Mouse (Mus musculus) liver, postnatal 0 days (tissue): ENCODE data around the gene Gm20388. TPM values are rescaled to one million over a fixed set of nuclear protein-coding genes. Genes with fewer than 3 reads are reported as not detected.

Experiments
- ATAC-seq: fragments of 200-750 bp; cut with Nextera tagmentation; 2 replicates; pipeline ENCODE4 v1.8.0; 2017; ENCODE audit warnings: mild to moderate bottlenecking, moderate library complexity
- DNase-seq: peaks from one replicate; pipeline ENCODE4 v3.0.0-alpha.2; 2016
- H3K27ac ChIP-seq: fragments of 300-500 bp; sonication (generic); 2 replicates; pipeline ENCODE4 v1.5.1; 2014; ENCODE audit warnings: antibody characterized with exemption, moderate library complexity, mild to moderate bottlenecking, low read depth
- H3K27me3 ChIP-seq: fragments of 300-500 bp; sonication (generic); 2 replicates; pipeline ENCODE4 v1.6.1; 2014; ENCODE audit warnings: low read length, control low read depth, mixed read lengths; ENCODE audit not compliant: insufficient read depth
- H3K36me3 ChIP-seq: fragments of 300-500 bp; sonication (generic); replicated peaks from 2 replicates; pipeline ENCODE4 v1.6.1; 2014; ENCODE audit warnings: mild to moderate bottlenecking, control low read depth, low read length, moderate library complexity, mixed read lengths; ENCODE audit not compliant: insufficient read depth
- H3K4me1 ChIP-seq: fragments of 300-500 bp; sonication (generic); 2 replicates; pipeline ENCODE4 v1.6.1; 2014; ENCODE audit warnings: antibody characterized with exemption, mild to moderate bottlenecking, control low read depth; ENCODE audit not compliant: insufficient read depth
- H3K4me2 ChIP-seq: fragments of 300-500 bp; sonication (generic); 2 replicates; pipeline ENCODE4 v1.6.1; 2014; ENCODE audit warnings: low read depth, mild to moderate bottlenecking, low read length, moderate library complexity, mixed read lengths
- H3K4me3 ChIP-seq: fragments of 300-500 bp; sonication (generic); 2 replicates; pipeline ENCODE4 v1.5.1; 2014; ENCODE audit warnings: low read depth, low read length
- H3K9ac ChIP-seq: fragments of 300-500 bp; sonication (generic); replicated peaks from 2 replicates; pipeline ENCODE4 v1.6.1; 2014; ENCODE audit warnings: mild to moderate bottlenecking, moderate library complexity
- H3K9me3 ChIP-seq: fragments of 300-500 bp; sonication (generic); 2 replicates; pipeline ENCODE4 v1.6.1; 2016; ENCODE audit warnings: mild to moderate bottlenecking, control low read depth, low read length, mixed read lengths
- CTCF ChIP-seq: sonication (generic); IDR thresholded peaks from 2 replicates; pipeline ENCODE4 v1.5.1; 2016; ENCODE audit warnings: antibody characterized with exemption, low read depth
- EP300 ChIP-seq: IDR thresholded peaks from 2 replicates; pipeline ENCODE4 v1.6.1; 2016; ENCODE audit warnings: antibody characterized with exemption, low read depth, mild to moderate bottlenecking
- WGBS: fragments of 180-500 bp; shearing (Covaris S2); extraction: QIAGEN DNeasy Blood & Tissue Kit; methylation state at CpG from one replicate; pipeline ENCODE4 v1.1.7; 2014; ENCODE audit not compliant: insufficient replicate concordance; 5-methylcytosine and 5-hydroxymethylcytosine counted together
- polyA plus RNA-seq: library from polyadenylated mRNA; unstranded; fragments of >200 nt; fragmentation: Nextera tagmentation; extraction: Ambion mirVana; gene quantifications from 2 replicates; pipeline ENCODE4 v1.2.1, GENCODE M21; 2015

Gm20388 gene
- polyA plus RNA-seq, 1 experiment from 2014 or later = not detected

- DNase-seq = no peak
- Histone ChIP-seq H3K4me1 (no peaks in the 10 kb centered on the region), H3K9me3 (no peaks in the 10 kb centered on the region), H3K36me3 (no peaks in the 10 kb centered on the region), H3K4me3 (no peak overlapping the region), H3K27ac (no peak overlapping the region), H3K27me3 (0 out of 2 replicates have a peak, but pooled peaks cover 5% of the 10 kb centered on the region), H3K9ac (no peak overlapping the region), H3K4me2 (no peak overlapping the region)
- TF ChIP-seq CTCF (no peak), EP300 (no peak)
- ATAC-seq = no peak
- WGBS = 84% methylated on average over 5 of the region's 5 CpGs
Observed at GRCm38 (mm10) chr8:120164026-120164425, 253.4 kb downstream of the Gm20388 start.

GRCm38 (mm10) chr8:120167136-120167535 lies 256.5 kb downstream of the Gm20388 start:
- no peak for ATAC-seq
- TF ChIP-seq CTCF = no peak
- no peak for TF ChIP-seq EP300
- no peak overlapping the region for H3K4me2 ChIP-seq

GRCm38 (mm10) chr8:120167821-120168220 lies 257.2 kb downstream of the Gm20388 start:
- Histone ChIP-seq H3K36me3 (no peaks in the 10 kb centered on the region), H3K9ac (no peak overlapping the region), H3K4me3 (no peak overlapping the region), H3K9me3 (no peaks in the 10 kb centered on the region), H3K27ac (no peak overlapping the region), H3K27me3 (0 out of 2 replicates have a peak, but pooled peaks cover 5% of the 10 kb centered on the region), H3K4me1 (no peaks in the 10 kb centered on the region), H3K4me2 (no peak overlapping the region)
- ATAC-seq (no peak), DNase-seq (no peak)
- TF ChIP-seq EP300 = no peak
- 40% methylated on average over 5 of the region's 5 CpGs for WGBS

More at GRCm38 (mm10) chr8:120167136-120167535, 256.5 kb downstream of the Gm20388 start:
- WGBS = 83% methylated on average over 8 of the region's 8 CpGs
- Histone ChIP-seq H3K4me3 (no peak overlapping the region), H3K36me3 (no peaks in the 10 kb centered on the region), H3K27ac (no peak overlapping the region), H3K27me3 (0 out of 2 replicates have a peak, but pooled peaks cover 5% of the 10 kb centered on the region), H3K9me3 (no peaks in the 10 kb centered on the region), H3K9ac (no peak overlapping the region), H3K4me1 (no peaks in the 10 kb centered on the region)
- DNase-seq = no peak

- Histone ChIP-seq H3K9ac (no peak overlapping the region), H3K4me2 (no peak overlapping the region), H3K36me3 (no peaks in the 10 kb centered on the region), H3K27ac (no peak overlapping the region), H3K4me3 (no peak overlapping the region), H3K27me3 (0 out of 2 replicates have a peak, but pooled peaks cover 9% of the 10 kb centered on the region), H3K4me1 (no peaks in the 10 kb centered on the region), H3K9me3 (no peaks in the 10 kb centered on the region)
- ATAC-seq (no peak), DNase-seq (no peak)
- WGBS = 54% methylated on average over 8 of the region's 8 CpGs
- TF ChIP-seq CTCF (no peak), EP300 (no peak)
Observed at GRCm38 (mm10) chr8:120169119-120169518, 258.5 kb downstream of the Gm20388 start.

GRCm38 (mm10) chr8:120173195-120173594 lies 262.6 kb downstream of the Gm20388 start:
- no peaks in the 10 kb centered on the region for H3K36me3 ChIP-seq
- no peak for TF ChIP-seq EP300
- TF ChIP-seq CTCF = no peak
- no peak overlapping the region for H3K4me2 ChIP-seq
- H3K9ac ChIP-seq = no peak overlapping the region
- peaks cover 31% of the 10 kb centered on the region for H3K27me3 ChIP-seq
- WGBS = 63% methylated on average over 1 of the region's 1 CpGs
- H3K9me3 ChIP-seq = no peaks in the 10 kb centered on the region
- H3K4me3 ChIP-seq = no peak overlapping the region
- DNase-seq (no peak), ATAC-seq (no peak)
- no peaks in the 10 kb centered on the region for H3K4me1 ChIP-seq
- no peak overlapping the region for H3K27ac ChIP-seq

GRCm38 (mm10) chr8:120174606-120175005 lies 264.0 kb downstream of the Gm20388 start:
- H3K9me3 ChIP-seq = no peaks in the 10 kb centered on the region
- no peak overlapping the region for H3K27ac ChIP-seq
- no peak overlapping the region for H3K9ac ChIP-seq
- DNase-seq = no peak
- no peak overlapping the region for H3K4me3 ChIP-seq
- H3K36me3 ChIP-seq = no peaks in the 10 kb centered on the region
- no peaks in the 10 kb centered on the region for H3K4me1 ChIP-seq
- H3K4me2 ChIP-seq = no peak overlapping the region
- H3K27me3 ChIP-seq = peaks cover 33% of the 10 kb centered on the region
- TF ChIP-seq CTCF (no peak), EP300 (no peak)
- WGBS = 44% methylated on average over 18 of the region's 18 CpGs
- no peak for ATAC-seq

GRCm38 (mm10) chr8:120176605-120177004 lies 266.0 kb downstream of the Gm20388 start:
- H3K9ac ChIP-seq = no peak overlapping the region
- H3K4me1 ChIP-seq = no peaks in the 10 kb centered on the region
- no peak for TF ChIP-seq CTCF
- no peak for TF ChIP-seq EP300
- no peak overlapping the region for H3K4me2 ChIP-seq
- H3K27ac ChIP-seq = no peak overlapping the region
- DNase-seq (no peak), ATAC-seq (no peak)
- no peaks in the 10 kb centered on the region for H3K9me3 ChIP-seq
- WGBS = 41% methylated on average over 4 of the region's 4 CpGs
- peaks cover 33% of the 10 kb centered on the region for H3K27me3 ChIP-seq
- H3K4me3 ChIP-seq = no peak overlapping the region
- no peaks in the 10 kb centered on the region for H3K36me3 ChIP-seq
